Mouse (Mus musculus) heart, adult 2 months (tissue): Measurements from ENCODE around the gene Ptprd.

Source experiments
- CTCF ChIP-seq: fragments of 200-600 bp; IDR thresholded peaks from 2 replicates; pipeline ENCODE4 v1.8.1; 2022; ENCODE audit warnings: antibody characterized with exemption, mild to moderate bottlenecking, moderate library complexity
- EP300 ChIP-seq: fragments of 200-500 bp; IDR thresholded peaks from 2 replicates; pipeline ENCODE4 v1.6.1; 2011; ENCODE audit warnings: low read depth, low read length, control low read depth; ENCODE audit not compliant: insufficient read depth
- POLR2A ChIP-seq: fragments of 200-500 bp; IDR thresholded peaks from 2 replicates; pipeline ENCODE4 v1.6.1; 2011; ENCODE audit warnings: mild to moderate bottlenecking, low read depth, low read length, control low read depth; ENCODE audit not compliant: insufficient read depth

GRCm38 (mm10) chr4:76192031-76192430, 2019.7 kb downstream of the Ptprd start:
- TF ChIP-seq EP300 = no peak
- no peak for TF ChIP-seq POLR2A
- no peak for TF ChIP-seq CTCF
